Mouse (Mus musculus) small intestine, adult 2 months (tissue): Measurements from ENCODE around the gene Pi4k2b. TPM values are rescaled to one million over a fixed set of nuclear protein-coding genes. Genes with fewer than 3 reads are reported as not detected.
"Not testable (repeated sequence)": the region's sequence is repeated elsewhere in the genome, so short reads cannot be mapped to it uniquely, and the experiment has no call there.

Source experiments
- H3K27ac ChIP-seq: fragments of 200-500 bp; 2 replicates; pipeline ENCODE4 v1.5.1; 2012; ENCODE audit warnings: low read depth, low read length, control low read depth, inconsistent platforms; ENCODE audit not compliant: insufficient read depth
- H3K27me3 ChIP-seq: fragments of 200-500 bp; 2 replicates; pipeline ENCODE4 v1.6.1; 2012; ENCODE audit warnings: mild to moderate bottlenecking, moderate library complexity, low read length, inconsistent platforms; ENCODE audit not compliant: control insufficient read depth, insufficient read depth
- H3K36me3 ChIP-seq: fragments of 200-500 bp; 2 replicates; pipeline ENCODE4 v1.6.1; 2012; ENCODE audit warnings: mild to moderate bottlenecking, low read length, control low read depth, inconsistent platforms; ENCODE audit not compliant: control insufficient read depth, insufficient read depth
- H3K4me1 ChIP-seq: fragments of 200-500 bp; 2 replicates; pipeline ENCODE4 v1.6.1; 2012; ENCODE audit warnings: low read length, inconsistent platforms, mixed read lengths; ENCODE audit not compliant: control insufficient read depth, insufficient read depth, insufficient read length
- H3K4me3 ChIP-seq: fragments of 200-500 bp; 2 replicates; pipeline ENCODE4 v1.5.1; 2012; ENCODE audit warnings: low read depth, mild to moderate bottlenecking, control low read depth, inconsistent platforms, low read length, moderate library complexity
- CTCF ChIP-seq: fragments of 200-500 bp; IDR thresholded peaks from 2 replicates; pipeline ENCODE4 v1.5.1; 2012; ENCODE audit warnings: low read depth, mild to moderate bottlenecking, control low read depth, inconsistent platforms, low read length, moderate library complexity, mixed read lengths; ENCODE audit not compliant: insufficient replicate concordance, insufficient read length; ENCODE audit errors: extremely low read depth
- POLR2A ChIP-seq: fragments of 200-500 bp; IDR thresholded peaks from 2 replicates; pipeline ENCODE4 v1.6.1; 2012; ENCODE audit warnings: low read depth, mild to moderate bottlenecking, control low read depth, inconsistent platforms, low read length, moderate library complexity
- WGBS: fragments of 180-500 bp; shearing (Covaris S2); methylation state at CpG from one replicate; pipeline ENCODE4 v1.1.7; 2018; 5-methylcytosine and 5-hydroxymethylcytosine counted together
- polyA plus RNA-seq: library from polyadenylated mRNA; depleted of rRNA; stranded (reverse); fragments of >200 nt; gene quantifications from 2 replicates; pipeline ENCODE4 v1.2.3, GENCODE M21; 2012

Pi4k2b gene
- polyA plus RNA-seq, 1 experiment = 149 TPM

DNA sequence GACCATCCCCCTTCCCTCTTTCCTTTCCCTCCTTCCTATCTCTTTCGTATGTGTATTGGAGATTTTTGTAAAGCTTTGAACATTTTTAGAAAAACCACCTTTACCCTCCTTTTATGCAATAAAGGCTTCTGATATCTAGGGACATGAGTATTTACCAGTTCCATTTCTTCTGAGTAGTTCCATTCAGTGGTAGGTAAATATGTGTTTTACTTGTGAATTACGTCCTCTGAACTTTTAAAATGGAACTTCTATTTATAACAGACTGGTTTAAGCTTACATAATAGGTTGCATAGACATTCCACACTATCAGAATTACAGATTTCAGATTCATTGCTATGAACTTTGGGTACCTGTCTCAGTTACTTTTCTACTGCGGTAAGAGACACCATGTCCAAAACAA lies 14.0 kb downstream of the Pi4k2b start:
- no peaks in the 10 kb centered on the region for H3K27me3 ChIP-seq
- TF ChIP-seq CTCF (no peak), POLR2A (no peak)
- H3K36me3 ChIP-seq = peaks cover 41% of the 10 kb centered on the region
- no peak overlapping the region for H3K4me3 ChIP-seq
- no peak overlapping the region for H3K27ac ChIP-seq
- WGBS = 94% methylated on average over 3 of the region's 3 CpGs
- H3K4me1 ChIP-seq = no peaks in the 10 kb centered on the region

DNA sequence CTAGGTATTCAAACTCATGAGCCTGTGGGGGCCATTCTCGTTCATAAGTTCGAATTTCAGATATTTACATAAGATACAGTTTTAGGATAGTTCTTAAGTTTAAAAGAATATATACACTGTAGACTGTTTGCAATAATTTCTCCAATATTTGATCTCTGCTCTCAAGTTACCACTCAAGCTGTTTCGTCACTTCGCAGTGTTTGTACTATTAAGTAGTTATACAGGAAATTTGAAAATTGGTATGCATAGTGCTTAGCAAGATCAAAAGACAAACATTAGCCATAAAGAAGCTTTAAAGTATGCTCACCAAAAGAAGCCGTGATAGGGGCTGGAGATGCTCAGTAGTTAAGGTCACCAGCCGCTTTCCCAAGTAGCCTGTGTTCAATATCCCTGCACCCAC lies 14.6 kb downstream of the Pi4k2b start:
- Histone ChIP-seq H3K4me3 (no peak overlapping the region), H3K27me3 (no peaks in the 10 kb centered on the region), H3K27ac (no peak overlapping the region), H3K36me3 (peaks cover 43% of the 10 kb centered on the region), H3K4me1 (no peaks in the 10 kb centered on the region)
- no peak for TF ChIP-seq CTCF
- TF ChIP-seq POLR2A = no peak
- WGBS = 93% methylated on average over 6 of the region's 6 CpGs

DNA sequence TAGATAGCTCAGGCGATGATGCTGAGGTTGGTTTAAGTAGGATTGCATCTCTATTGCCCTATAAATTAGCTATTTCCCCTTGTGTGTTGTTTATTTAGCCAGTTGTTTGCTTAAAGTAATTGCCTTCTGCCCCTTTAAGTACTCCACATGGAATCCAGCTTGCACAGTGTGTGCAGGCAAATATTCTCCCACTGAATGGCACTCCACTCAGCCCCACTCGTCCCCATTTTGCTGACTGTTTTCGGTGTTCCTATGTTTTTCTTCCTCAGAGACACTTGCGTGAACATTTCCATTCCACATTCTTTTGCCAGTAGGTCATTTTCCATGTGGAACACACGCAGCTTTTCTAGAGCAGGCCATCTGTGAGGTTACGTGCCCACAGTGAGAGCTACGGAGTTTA lies 21.2 kb downstream of the Pi4k2b start:
- Histone ChIP-seq H3K36me3 (peaks cover 43% of the 10 kb centered on the region), H3K27me3 (no peaks in the 10 kb centered on the region), H3K4me3 (no peak overlapping the region), H3K27ac (no peak overlapping the region), H3K4me1 (no peaks in the 10 kb centered on the region)
- 83% methylated on average over 7 of the region's 7 CpGs for WGBS
- TF ChIP-seq CTCF (no peak), POLR2A (no peak)

DNA sequence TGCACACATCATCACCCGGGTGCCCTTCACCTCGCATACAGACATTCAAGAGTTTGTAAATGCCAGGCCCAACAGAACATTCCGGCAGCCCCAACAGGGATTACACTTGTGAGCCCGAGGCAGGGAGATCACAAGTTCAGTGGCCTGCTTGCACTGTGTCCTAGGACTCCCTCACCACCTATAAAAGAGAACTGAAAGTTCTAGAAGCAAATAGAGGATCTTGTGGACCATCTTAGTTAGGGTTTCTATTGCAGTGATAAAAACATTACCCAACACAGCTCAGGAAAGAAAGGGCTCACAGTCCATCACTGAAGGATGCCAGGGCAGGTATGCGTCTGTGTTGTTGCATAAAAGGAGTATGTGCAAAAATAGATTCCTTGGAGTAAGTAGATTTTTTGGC lies 32.9 kb downstream of the Pi4k2b start:
- peaks cover 3% of the 10 kb centered on the region; the same call in 1 of the 2 replicates for H3K36me3 ChIP-seq
- H3K4me3 ChIP-seq = no peak overlapping the region
- WGBS = 84% methylated on average over 5 of the region's 5 CpGs
- no peaks in the 10 kb centered on the region for H3K27me3 ChIP-seq
- TF ChIP-seq CTCF (no peak), POLR2A (no peak)
- H3K27ac ChIP-seq = no peak overlapping the region
- no peaks in the 10 kb centered on the region for H3K4me1 ChIP-seq

DNA sequence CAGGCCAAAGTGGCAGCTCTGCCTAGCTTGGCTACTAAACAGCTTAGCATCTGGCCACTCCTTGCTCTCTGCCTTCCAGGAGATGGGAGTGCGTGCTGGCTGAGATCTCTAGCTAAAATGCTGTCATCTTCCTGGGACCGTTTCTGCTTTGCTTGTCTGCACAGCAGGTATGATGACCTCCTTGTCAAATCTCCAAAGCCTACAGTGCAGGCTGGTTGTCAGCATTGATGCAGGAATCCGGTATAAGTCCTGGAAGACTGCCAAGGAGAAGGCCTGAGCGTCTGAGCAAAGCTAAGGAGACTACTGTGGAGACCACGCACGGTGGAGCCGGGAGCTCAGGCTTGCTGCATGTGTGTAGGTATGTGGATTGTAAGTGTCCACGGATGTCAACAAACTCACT lies 33.9 kb downstream of the Pi4k2b start, which contains the start of gene Zcchc4:
Gene Zcchc4, plus strand, starts transcription at position 173 of the 400 bp plus-strand sequence.
- Histone ChIP-seq H3K36me3 (no peaks in the 10 kb centered on the region; the same call in 1 of the 2 replicates), H3K4me3 (no peak within 1 kb of the TSS), H3K27ac (no peak within 1 kb of the TSS), H3K4me1 (no peaks in the 10 kb centered on the region), H3K27me3 (no peaks in the 10 kb centered on the region)
- TF ChIP-seq CTCF (no peak), POLR2A (no peak)
- 75% methylated on average over 8 of the region's 8 CpGs for WGBS

DNA sequence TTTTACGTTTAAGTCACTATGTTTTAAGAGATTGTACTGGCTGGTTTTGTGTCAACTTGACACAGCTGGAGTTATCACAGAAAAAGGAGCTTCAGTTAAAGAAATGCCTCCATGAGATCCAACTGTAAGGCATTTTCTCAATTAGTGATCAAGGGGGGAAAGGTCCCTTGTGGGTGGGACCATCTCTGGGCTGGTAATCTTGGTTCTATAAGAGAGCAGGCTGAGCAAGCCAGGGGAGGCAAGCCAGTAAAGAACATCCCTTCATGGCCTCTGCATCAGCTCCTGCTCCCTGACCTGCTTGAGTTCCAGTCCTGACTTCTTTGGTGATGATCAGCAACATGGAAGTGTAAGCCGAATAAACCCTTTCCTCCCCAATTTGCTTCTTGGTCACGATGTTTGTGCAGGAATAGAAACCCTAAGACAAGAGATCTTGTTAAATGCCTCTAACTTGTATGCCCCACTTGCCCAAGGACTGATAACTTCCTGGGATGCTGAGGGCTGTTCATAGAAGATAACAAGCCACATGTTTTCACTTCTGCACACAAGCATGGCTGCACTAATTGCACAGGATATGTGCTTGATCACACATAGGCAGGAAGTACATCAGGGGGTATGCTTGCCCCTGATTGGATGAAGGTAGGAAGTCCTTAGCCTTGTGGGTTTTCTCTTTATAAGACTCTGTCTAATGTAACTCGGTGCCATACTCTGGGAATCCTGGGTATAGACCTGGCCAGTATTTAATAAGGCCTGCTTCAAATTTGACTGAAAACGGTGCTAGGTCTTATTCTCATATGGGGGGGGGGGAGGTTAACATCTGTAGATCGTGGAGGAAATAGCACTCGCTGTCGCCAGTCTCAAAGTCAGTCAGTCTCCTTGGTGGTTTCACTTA lies 35.3 kb downstream of the Pi4k2b start:
- H3K27me3 ChIP-seq, H3K4me1 ChIP-seq, H3K27ac ChIP-seq, H3K36me3 ChIP-seq, H3K4me3 ChIP-seq: not testable (repeated sequence)
- 91% methylated on average over 8 of the region's 8 CpGs for WGBS

DNA sequence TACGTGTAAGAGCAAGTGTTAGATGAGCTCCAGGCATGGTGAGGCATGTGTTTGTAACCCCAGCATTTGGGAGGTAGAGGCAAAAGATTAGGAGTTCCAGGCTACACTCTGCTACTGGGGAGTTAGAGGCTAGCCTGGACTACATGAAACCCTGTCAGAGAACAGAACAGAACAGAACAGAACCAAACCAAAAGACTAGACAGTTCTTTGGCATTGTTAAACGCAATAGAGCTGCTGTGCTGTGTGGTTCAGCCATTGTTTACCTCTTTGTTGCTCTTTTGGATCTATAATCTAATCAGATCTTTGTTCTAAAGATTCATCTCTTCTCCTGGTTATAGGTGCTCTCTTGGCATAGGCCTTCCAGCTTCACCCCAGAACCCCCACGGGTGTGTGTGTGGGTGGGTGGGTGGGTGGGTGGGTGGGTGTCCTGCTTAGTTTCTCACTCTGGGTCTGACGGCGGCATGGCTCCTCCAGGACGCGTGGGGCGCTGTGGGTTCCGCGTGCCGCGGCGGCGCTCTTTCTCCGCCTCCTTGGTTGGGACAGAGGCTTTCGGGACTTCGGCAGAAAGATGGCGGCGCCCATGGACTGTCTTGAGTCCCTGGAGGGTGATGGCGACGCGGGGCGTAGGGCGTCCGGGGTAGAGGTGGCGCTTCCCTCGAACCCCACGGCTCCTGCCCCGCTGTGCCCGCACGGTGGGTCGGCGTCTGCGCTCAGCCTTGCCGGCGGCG lies 41.3 kb downstream of the Pi4k2b start:
- WGBS = 4% methylated on average over 37 of the region's 37 CpGs
- Histone ChIP-seq H3K4me3 (peak overlapping the region; percentile 74), H3K27ac (0 out of 2 replicates have a peak overlapping the region, but pooled peaks have one; percentile 4), H3K27me3 (no peaks in the 10 kb centered on the region), H3K36me3 (peaks cover 3% of the 10 kb centered on the region; the same call in 1 of the 2 replicates), H3K4me1 (peaks cover 3% of the 10 kb centered on the region; the same call in 1 of the 2 replicates)
- peak; percentile 49 for TF ChIP-seq POLR2A
- TF ChIP-seq CTCF = peak; percentile 77
